Mouse (Mus musculus) liver, embryonic 14.5 days (tissue): ENCODE measurements at regions not wholly inside any gene's neighbourhood (a gene's known extent, or its start where the extent isn't known, plus 50 kb on each side); places are given as distances from the start of the nearest gene placed in this dataset.

Experiments
- ATAC-seq: fragments of 200-750 bp; cut with Nextera tagmentation; 2 replicates; pipeline ENCODE4 v1.8.0; 2017; ENCODE audit warnings: moderate number of reproducible peaks, mild to moderate bottlenecking, moderate library complexity; ENCODE audit not compliant: insufficient read depth
- DNase-seq, 3 experiments: peaks; one replicate each; pipeline ENCODE4 v3.0.0-alpha.2; 2012 to 2013; ENCODE audit warnings: low read depth in 3 of 3, low spot score in 3 of 3
- H3K27ac ChIP-seq: fragments of 300-500 bp; sonication (generic); 2 replicates; pipeline ENCODE4 v1.5.1; 2014; ENCODE audit warnings: moderate library complexity, mild to moderate bottlenecking, control low read depth, inconsistent platforms
- H3K27me3 ChIP-seq: fragments of 300-500 bp; sonication (generic); 2 replicates; pipeline ENCODE4 v1.6.1; 2014; ENCODE audit warnings: mild to moderate bottlenecking, low read length, moderate library complexity; ENCODE audit not compliant: control insufficient read depth, insufficient read depth
- H3K36me3 ChIP-seq: fragments of 300-500 bp; sonication (generic); replicated peaks from 2 replicates; pipeline ENCODE4 v1.6.1; 2014; ENCODE audit warnings: low read depth; ENCODE audit not compliant: control insufficient read depth, insufficient read depth
- H3K4me1 ChIP-seq, 2 experiments: fragments of 200-500 bp in 1 of 2; fragments of 300-500 bp in 1 of 2; sonication (generic) in 1 of 2; replicated peaks; 2 replicates each; pipeline ENCODE4 v1.6.1; 2012 to 2014; ENCODE audit warnings: antibody characterized with exemption in 1 of 2, inconsistent platforms in 1 of 2, low read length in 1 of 2; ENCODE audit not compliant: control insufficient read depth in 2 of 2, insufficient read depth in 2 of 2
- H3K4me2 ChIP-seq: fragments of 300-500 bp; sonication (generic); 2 replicates; pipeline ENCODE4 v1.6.1; 2014; ENCODE audit warnings: low read depth, mild to moderate bottlenecking, control low read depth, moderate library complexity
- H3K4me3 ChIP-seq, 2 experiments: fragments of 200-500 bp in 1 of 2; fragments of 300-500 bp in 1 of 2; sonication (generic) in 1 of 2; 2 replicates each; pipeline ENCODE4 v1.5.1; 2012 to 2014; ENCODE audit warnings: low read depth in 2 of 2, low read length in 2 of 2, mild to moderate bottlenecking in 2 of 2, control low read depth in 1 of 2, inconsistent platforms in 1 of 2, moderate library complexity in 1 of 2; ENCODE audit not compliant: insufficient read depth in 1 of 2
- H3K9ac ChIP-seq: fragments of 300-500 bp; sonication (generic); replicated peaks from 2 replicates; pipeline ENCODE4 v1.6.1; 2014; ENCODE audit warnings: mild to moderate bottlenecking, control low read depth, moderate library complexity
- H3K9me3 ChIP-seq: fragments of 300-500 bp; sonication (generic); 2 replicates; pipeline ENCODE4 v1.6.1; 2016; ENCODE audit warnings: low read length, mixed read lengths; ENCODE audit not compliant: control insufficient read depth
- CTCF ChIP-seq: IDR thresholded peaks from 2 replicates; pipeline ENCODE4 v1.5.1; 2016; ENCODE audit warnings: antibody characterized with exemption, low read depth, control low read depth
- EP300 ChIP-seq: IDR thresholded peaks from 2 replicates; pipeline ENCODE4 v1.6.1; 2016; ENCODE audit warnings: antibody characterized with exemption, low read depth
- WGBS: fragments of 180-500 bp; shearing (Covaris S2); extraction: QIAGEN DNeasy Blood & Tissue Kit; methylation state at CpG from one replicate; pipeline ENCODE4 v1.1.7; 2014; ENCODE audit not compliant: insufficient replicate concordance; 5-methylcytosine and 5-hydroxymethylcytosine counted together

DNA sequence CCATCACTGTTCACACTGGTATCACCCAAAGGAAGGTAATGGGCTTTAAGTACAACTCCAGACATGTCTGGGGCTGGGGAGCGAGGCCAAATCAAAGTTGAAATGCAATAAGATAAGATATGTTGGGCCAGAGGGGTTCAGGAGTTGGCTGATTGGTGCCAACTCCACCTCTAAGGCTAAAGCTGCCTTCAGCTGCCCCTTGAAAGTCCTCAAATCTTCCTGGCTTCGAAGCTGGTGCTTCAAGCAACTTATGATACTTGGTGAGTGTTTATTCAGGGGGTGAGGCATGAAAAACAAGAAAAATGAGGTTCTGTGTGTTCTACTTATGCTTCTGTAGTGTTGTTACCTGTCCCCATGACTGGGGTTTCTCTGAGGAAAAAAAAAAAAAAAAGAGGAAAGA lies 185.3 kb upstream of the Zfp703 start:
- 35% methylated on average over 2 of the region's 2 CpGs for WGBS
- Histone ChIP-seq H3K27ac (no peak overlapping the region), H3K9me3 (no peaks in the 10 kb centered on the region), H3K4me1 (no peaks in the 10 kb centered on the region), H3K36me3 (no peaks in the 10 kb centered on the region), H3K9ac (no peak overlapping the region), H3K4me2 (no peak overlapping the region), H3K27me3 (no peaks in the 10 kb centered on the region), H3K4me3 (no peak overlapping the region)
- TF ChIP-seq CTCF (no peak), EP300 (no peak)
- ATAC-seq (no peak), DNase-seq (no peak)

DNA sequence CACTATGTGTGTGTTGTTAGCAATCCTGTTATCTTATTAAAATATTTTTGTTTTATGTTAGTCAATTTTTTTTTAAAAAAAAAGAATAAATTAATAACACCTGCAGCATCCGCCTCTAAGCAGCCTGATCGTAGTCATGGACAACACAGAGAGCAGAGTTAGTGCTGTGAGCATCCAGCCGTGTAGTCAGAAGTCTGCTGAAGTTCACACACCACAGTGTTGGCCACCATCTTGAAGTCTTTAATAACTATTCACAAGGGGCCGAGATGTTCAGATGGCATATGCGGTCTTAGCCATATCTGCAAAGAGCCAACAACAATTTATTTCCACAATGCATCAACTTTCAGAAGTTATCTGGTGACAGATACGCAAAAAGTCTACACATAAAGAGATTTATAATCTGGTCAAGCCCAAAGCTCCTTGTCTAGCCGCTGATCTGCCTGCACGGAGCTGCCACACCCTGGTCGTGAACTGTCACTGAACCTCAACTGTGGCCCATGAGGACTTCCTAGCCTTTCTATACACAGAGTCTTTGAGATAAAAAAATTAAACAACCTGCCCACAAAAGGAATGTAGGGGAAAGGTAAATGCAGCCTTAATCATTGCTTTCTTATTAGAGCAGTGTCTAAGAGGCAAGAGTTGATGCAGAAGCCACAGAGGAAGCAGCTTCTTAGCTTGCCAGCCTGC lies 183.4 kb upstream of the Zfp703 start:
- 52% methylated on average over 9 of the region's 9 CpGs for WGBS
- ATAC-seq = no peak

DNA sequence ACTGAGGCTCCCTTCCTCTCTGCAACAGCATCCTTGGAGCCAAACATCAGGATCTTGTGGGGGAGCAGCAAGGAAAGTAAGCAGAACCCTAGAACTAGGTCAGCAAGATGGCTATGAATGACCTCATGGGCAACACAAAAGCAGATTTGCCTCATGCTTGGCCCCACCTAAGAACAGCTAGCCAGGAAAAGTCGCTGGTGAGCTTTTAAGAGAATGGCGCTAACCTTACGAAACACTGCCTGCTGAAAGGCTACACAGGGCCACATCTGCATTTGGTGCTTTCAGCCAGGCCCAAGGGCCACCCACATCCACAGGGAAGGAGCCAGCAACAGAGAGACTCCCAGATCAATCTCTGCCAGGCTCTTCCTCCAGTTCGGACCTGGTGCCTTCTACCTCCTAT lies 182.7 kb upstream of the Zfp703 start:
- ATAC-seq (no peak), DNase-seq (no peak)
- 49% methylated on average over 4 of the region's 4 CpGs for WGBS
- H3K9ac ChIP-seq = no peak overlapping the region
- no peak overlapping the region for H3K4me3 ChIP-seq
- no peaks in the 10 kb centered on the region for H3K36me3 ChIP-seq
- TF ChIP-seq EP300 (no peak), CTCF (no peak)
- no peak overlapping the region for H3K27ac ChIP-seq
- H3K27me3 ChIP-seq = no peaks in the 10 kb centered on the region
- H3K9me3 ChIP-seq = no peaks in the 10 kb centered on the region
- H3K4me2 ChIP-seq = no peak overlapping the region
- H3K4me1 ChIP-seq = no peaks in the 10 kb centered on the region

More for the DNA sequence above, 183.4 kb upstream of the Zfp703 start:
- Histone ChIP-seq H3K4me2 (no peak overlapping the region), H3K36me3 (no peaks in the 10 kb centered on the region), H3K27me3 (no peaks in the 10 kb centered on the region), H3K27ac (no peak overlapping the region), H3K9me3 (no peaks in the 10 kb centered on the region), H3K9ac (no peak overlapping the region), H3K4me1 (no peaks in the 10 kb centered on the region), H3K4me3 (no peak overlapping the region)
- no peak for TF ChIP-seq EP300
- no peak for TF ChIP-seq CTCF
- no peak for DNase-seq

DNA sequence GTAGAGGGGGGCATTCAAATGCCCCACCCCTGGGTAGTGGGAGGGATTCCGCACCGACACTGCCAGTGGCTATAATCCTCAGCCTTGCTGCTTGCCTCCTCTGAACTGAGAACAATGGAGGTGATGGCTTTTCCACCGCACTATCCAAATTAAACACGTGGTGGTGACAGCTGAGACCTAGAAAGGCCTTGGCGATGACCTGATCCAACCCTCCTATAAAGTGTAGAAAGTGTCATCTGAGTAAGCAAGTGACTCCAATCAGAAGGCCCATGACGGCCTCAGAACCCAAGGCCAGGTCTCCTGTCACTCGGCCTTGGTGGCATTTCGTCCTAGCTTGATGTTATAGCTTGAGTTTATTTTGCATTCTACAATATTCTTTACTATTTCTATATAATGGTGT lies 181.5 kb upstream of the Zfp703 start:
- DNase-seq = no peak
- Histone ChIP-seq H3K4me1 (no peaks in the 10 kb centered on the region), H3K9ac (no peak overlapping the region), H3K36me3 (no peaks in the 10 kb centered on the region), H3K4me2 (no peak overlapping the region), H3K4me3 (no peak overlapping the region), H3K27me3 (no peaks in the 10 kb centered on the region), H3K9me3 (no peaks in the 10 kb centered on the region), H3K27ac (no peak overlapping the region)
- 65% methylated on average over 8 of the region's 8 CpGs for WGBS
- no peak for ATAC-seq
- TF ChIP-seq EP300 (no peak), CTCF (no peak)

DNA sequence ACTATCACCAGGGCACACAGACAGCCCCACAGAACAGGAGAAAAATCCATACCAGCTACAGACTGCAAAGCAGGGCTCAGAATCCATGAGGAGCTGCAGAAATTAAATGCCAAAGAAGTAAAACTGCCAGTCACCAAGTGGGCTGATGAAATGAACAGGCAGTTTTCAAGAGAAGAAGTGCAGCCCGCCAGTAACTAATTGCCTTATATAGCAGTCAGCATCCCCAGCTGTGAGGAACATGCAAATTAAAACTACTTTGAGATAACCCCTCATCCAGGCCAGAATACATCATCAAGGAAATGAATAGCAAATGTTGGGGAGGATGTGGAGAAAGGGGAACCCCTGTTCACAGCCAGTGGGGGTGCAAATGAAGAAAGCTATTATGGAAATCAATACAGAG lies 177.3 kb upstream of the Zfp703 start:
- TF ChIP-seq CTCF (no peak), EP300 (no peak)
- ATAC-seq = no peak
- H3K9ac ChIP-seq = no peak overlapping the region
- no peak overlapping the region for H3K27ac ChIP-seq
- H3K36me3 ChIP-seq = no peaks in the 10 kb centered on the region
- H3K4me3 ChIP-seq = no peak overlapping the region
- no peak for DNase-seq
- WGBS = 61% methylated on average over 1 of the region's 1 CpGs
- H3K27me3 ChIP-seq = no peaks in the 10 kb centered on the region
- no peaks in the 10 kb centered on the region for H3K9me3 ChIP-seq
- no peak overlapping the region for H3K4me2 ChIP-seq
- H3K4me1 ChIP-seq = no peaks in the 10 kb centered on the region
